Mouse (Mus musculus): ENCODE results near the gene Olfr894.
"Not testable (repeated sequence)": the region's sequence is repeated elsewhere in the genome, so short reads cannot be mapped to it uniquely, and the experiment has no call there.

Olfr894 gene

GRCm38 (mm10) chr9:38217755-38218154 lies at the start of gene Olfr894:
Gene Olfr894 (plus strand): TSS chr9:38218055.
- DNase-seq: no peak

DNA sequence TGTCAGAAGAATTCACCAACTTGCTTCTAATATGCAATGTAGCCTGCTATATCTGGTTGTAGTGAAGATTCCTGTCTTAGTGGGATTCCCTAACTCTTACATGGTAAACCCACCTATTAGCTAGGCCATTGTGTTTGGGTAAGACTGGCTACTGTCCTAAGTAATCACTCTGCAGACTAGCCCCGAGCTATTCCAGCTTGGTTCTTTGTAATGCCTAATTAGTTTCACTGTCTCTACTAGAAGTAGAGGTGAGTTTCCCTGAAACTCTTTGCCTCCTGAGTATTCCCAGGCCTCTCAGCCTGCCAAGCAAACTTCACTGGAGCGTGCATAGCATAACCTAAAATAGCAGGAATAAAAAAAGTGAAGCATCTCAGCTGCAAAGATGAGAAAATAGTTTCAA lies 49.5 kb upstream of the Olfr894 start:
- not testable (repeated sequence) for DNase-seq

DNA sequence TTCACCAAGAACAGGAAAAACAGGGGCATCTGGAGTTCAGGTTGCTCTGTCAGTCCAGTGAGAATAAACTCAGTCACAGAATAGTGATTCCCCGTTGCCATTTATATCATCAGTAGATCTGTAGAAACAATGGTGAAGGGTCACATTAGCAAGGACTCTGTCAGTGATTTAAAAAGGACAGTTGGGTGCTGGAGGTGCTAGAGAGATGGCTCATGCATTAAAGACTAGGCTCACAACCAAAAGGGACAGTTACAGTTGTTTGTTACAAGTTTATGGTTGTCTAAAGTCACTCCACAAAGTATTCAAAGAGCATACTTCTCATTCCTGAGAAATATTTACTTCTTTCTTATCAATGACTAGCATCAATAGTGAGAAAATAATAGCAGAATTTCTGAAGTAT lies 37.1 kb upstream of the Olfr894 start, which contains the start of gene Olfr891:
Gene Olfr891, minus strand, starts transcription at position 101 of the 400 bp plus-strand sequence.
- no peak for DNase-seq

DNA sequence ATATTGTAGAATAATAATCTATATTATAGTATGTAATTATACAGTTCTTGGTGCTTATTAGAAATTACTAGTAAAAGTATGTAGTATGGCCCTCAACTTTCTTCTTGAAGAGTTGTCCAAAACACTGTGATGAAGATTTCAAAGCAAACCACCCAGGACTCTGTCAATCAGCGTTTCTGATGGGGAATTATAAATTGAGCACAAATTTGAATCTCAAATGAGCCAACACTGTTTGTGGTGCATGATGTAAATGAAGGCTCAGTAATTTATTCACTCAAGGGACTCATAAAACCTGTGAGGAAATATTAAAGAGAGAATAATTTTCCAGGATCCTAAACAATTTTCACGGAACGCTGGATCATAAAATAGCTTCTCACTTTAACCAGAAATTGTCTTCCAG lies 9.8 kb upstream of the Olfr894 start, which contains the start of gene Olfr893:
Gene Olfr893, plus strand, starts transcription at position 301 of the 400 bp plus-strand sequence.
- no peak for DNase-seq

GRCm38 (mm10) chr9:38252474-38252873 lies 34.6 kb downstream of the Olfr894 start, which contains the start of gene Olfr143:
Gene Olfr143 (plus strand): TSS chr9:38252774.
- no peak for DNase-seq

- no peak for DNase-seq
These were observed 49.7 kb downstream of the Olfr894 start, which contains the start of gene Olfr895 for GRCm38 (mm10) chr9:38267551-38267950. Gene Olfr895 (plus strand): TSS chr9:38267851.

Measured in lung, postnatal 4 days (tissue).